In genomic region chr17:45312510-45313266, GRCm38 (mm10) we compare ENCODE assay signal across 9 mouse cellular contexts.
DNase-seq lines count a peak whose midpoint lies in the region; ATAC-seq and TF ChIP-seq lines count a peak whose summit lies in the region.
"Had no signal": no experiment of that assay in that cellular context is flagged by ENCODE, and none has a peak within 500 bp of the region (broad histone marks: within the 10 kb centered on the region; RNA-seq: fewer than 3 reads in every experiment).

No protein-coding gene starts in this region.

- no peak overlapping the region for H3K27ac ChIP-seq in forebrain, embryonic 14.5 days (ENCODE audit: low read depth, low read length)
- H3K27ac ChIP-seq in forebrain, embryonic 13.5 days, result no peak overlapping the region
- peak overlapping the region; percentile 40; the same call in 1 of the 2 replicates for H3K27ac ChIP-seq in gastrocnemius, adult 2 months
- no peak overlapping the region for H3K27ac ChIP-seq in stomach, embryonic 15.5 days
- no peak overlapping the region for H3K27ac ChIP-seq in thymus, adult 2 months (ENCODE audit: control insufficient read depth, insufficient read depth, low read length)
- H3K27ac ChIP-seq: neural tube, embryonic 12.5 days had no signal

- no peak for TF ChIP-seq CTCF in gastrocnemius, adult 2 months (IDR thresholded peaks at IDR 0.05)
- TF ChIP-seq CTCF in lung, adult 2 months (IDR thresholded peaks at IDR 0.05; ENCODE audit: insufficient read depth, low read length), result no peak
- no peak for TF ChIP-seq CTCF in thymus, adult 2 months (IDR thresholded peaks at IDR 0.05; ENCODE audit: borderline replicate concordance, control insufficient read depth, extremely low read depth, insufficient read depth, low read length, poor library complexity)

- no peaks in the 10 kb centered on the region for H3K9me3 ChIP-seq in forebrain, embryonic 14.5 days (replicated peaks; ENCODE audit: control insufficient read depth, low read length)
- no peaks in the 10 kb centered on the region for H3K9me3 ChIP-seq in forebrain, embryonic 13.5 days (replicated peaks)
- H3K9me3 ChIP-seq in stomach, embryonic 15.5 days, result no peaks in the 10 kb centered on the region
- H3K9me3 ChIP-seq: neural tube, embryonic 12.5 days had no signal

- H3K36me3 ChIP-seq in forebrain, embryonic 14.5 days (ENCODE audit: control insufficient read depth, insufficient read depth, low read length), result no peaks in the 10 kb centered on the region
- no peaks in the 10 kb centered on the region for H3K36me3 ChIP-seq in forebrain, embryonic 13.5 days (ENCODE audit: poor library complexity, severe bottlenecking)
- no peaks in the 10 kb centered on the region for H3K36me3 ChIP-seq in stomach, embryonic 15.5 days
- no peaks in the 10 kb centered on the region for H3K36me3 ChIP-seq in thymus, adult 2 months (ENCODE audit: control insufficient read depth, insufficient read depth, low read length)
- H3K36me3 ChIP-seq: neural tube, embryonic 12.5 days had no signal

- no peak overlapping the region for H3K4me3 ChIP-seq in forebrain, embryonic 14.5 days (ENCODE audit: low read depth, low read length)
- H3K4me3 ChIP-seq in forebrain, embryonic 13.5 days, result no peak overlapping the region
- no peak overlapping the region for H3K4me3 ChIP-seq in gastrocnemius, adult 2 months
- no peak overlapping the region for H3K4me3 ChIP-seq in lung, adult 2 months (replicated peaks; ENCODE audit: extremely low read depth, low read depth, low read length)
- no peak overlapping the region for H3K4me3 ChIP-seq in stomach, embryonic 15.5 days (replicated peaks)
- no peak overlapping the region for H3K4me3 ChIP-seq in thymus, adult 2 months (ENCODE audit: control insufficient read depth, insufficient read depth, low read length)
- H3K4me3 ChIP-seq: neural tube, embryonic 12.5 days had no signal

- no peak for TF ChIP-seq POLR2A in lung, adult 2 months (IDR thresholded peaks at IDR 0.05; ENCODE audit: borderline replicate concordance, extremely low read depth, low read depth, low read length)
- TF ChIP-seq POLR2A in thymus, adult 2 months (IDR thresholded peaks at IDR 0.05; ENCODE audit: control insufficient read depth, extremely low read depth, insufficient read depth, low read length, poor library complexity), result no peak

- no peak; the same call in 1 of the 2 replicates for ATAC-seq in forebrain, embryonic 14.5 days
- ATAC-seq in forebrain, embryonic 13.5 days, result no peak; the same call in 1 of the 2 replicates
- peak; percentile 31; the same call in 1 of the 2 replicates for ATAC-seq in stomach, embryonic 15.5 days (ENCODE audit: insufficient read depth, low FRiP score, low read depth)

- WGBS in forebrain, embryonic 14.5 days, result 68% methylated on average over 5 of the region's 5 CpGs
- WGBS in forebrain, embryonic 13.5 days, result 80% methylated on average over 5 of the region's 5 CpGs
- WGBS in lung, adult 2 months, result 52% methylated on average over 5 of the region's 5 CpGs
- 37% methylated on average over 5 of the region's 5 CpGs for WGBS in stomach, embryonic 15.5 days
- 80% methylated on average over 5 of the region's 5 CpGs for WGBS in thymus, adult 2 months

- H3K4me2 ChIP-seq in forebrain, embryonic 14.5 days (ENCODE audit: low read length), result no peak overlapping the region
- H3K4me2 ChIP-seq in forebrain, embryonic 13.5 days, result no peak overlapping the region
- H3K4me2 ChIP-seq in stomach, embryonic 15.5 days, result no peak overlapping the region
- H3K4me2 ChIP-seq: neural tube, embryonic 12.5 days had no signal

- intact Hi-C loops in gastrocnemius, adult 2 months (cut with DNase I), result no loop called here

- H3K27me3 ChIP-seq in forebrain, embryonic 14.5 days (replicated peaks; ENCODE audit: control insufficient read depth, insufficient read depth, low read length), result no peaks in the 10 kb centered on the region
- no peaks in the 10 kb centered on the region for H3K27me3 ChIP-seq in forebrain, embryonic 13.5 days
- H3K27me3 ChIP-seq in stomach, embryonic 15.5 days (replicated peaks), result no peaks in the 10 kb centered on the region
- H3K27me3 ChIP-seq in thymus, adult 2 months (ENCODE audit: control insufficient read depth, insufficient read depth, low read length), result no peaks in the 10 kb centered on the region
- H3K27me3 ChIP-seq: neural tube, embryonic 12.5 days had no signal

- peak; percentile 51 for DNase-seq in forebrain, embryonic 14.5 days (ENCODE audit: low spot score)
- DNase-seq in brain, adult 2 months (ENCODE audit: low read depth, low spot score), result peak; percentile 92
- peak; percentile 86 for DNase-seq in gastrocnemius, adult 2 months
- peak; percentile 55 for DNase-seq in kidney, postnatal 10 days
- DNase-seq in lung, adult 2 months, result peak; percentile 7
- no peak for DNase-seq in thymus, adult 2 months

- H3K9ac ChIP-seq in forebrain, embryonic 14.5 days (ENCODE audit: low read length), result no peak overlapping the region
- no peak overlapping the region for H3K9ac ChIP-seq in forebrain, embryonic 13.5 days
- H3K9ac ChIP-seq in stomach, embryonic 15.5 days, result no peak overlapping the region
- H3K9ac ChIP-seq: neural tube, embryonic 12.5 days had no signal

- H3K4me1 ChIP-seq in forebrain, embryonic 14.5 days (ENCODE audit: control insufficient read depth, insufficient read depth, low read length), result no peaks in the 10 kb centered on the region
- no peaks in the 10 kb centered on the region for H3K4me1 ChIP-seq in forebrain, embryonic 13.5 days
- H3K4me1 ChIP-seq in lung, adult 2 months (ENCODE audit: control insufficient read depth, insufficient read depth, low read length), result no peaks in the 10 kb centered on the region
- no peaks in the 10 kb centered on the region for H3K4me1 ChIP-seq in stomach, embryonic 15.5 days
- H3K4me1 ChIP-seq in thymus, adult 2 months (replicated peaks; ENCODE audit: control insufficient read depth, insufficient read depth, low read length), result no peaks in the 10 kb centered on the region
- H3K4me1 ChIP-seq: neural tube, embryonic 12.5 days had no signal
